Mouse (Mus musculus) brain, embryonic 14.5 days (tissue): ENCODE data around the gene Jam2.

Experiments
- CTCF ChIP-seq: fragments of 200-500 bp; IDR thresholded peaks from 2 replicates; pipeline ENCODE4 v1.5.1; 2012; ENCODE audit warnings: inconsistent platforms, mild to moderate bottlenecking, moderate library complexity, borderline replicate concordance; ENCODE audit not compliant: insufficient read depth, insufficient read length; ENCODE audit errors: extremely low read depth
- POLR2A ChIP-seq: fragments of 200-500 bp; IDR thresholded peaks from 2 replicates; pipeline ENCODE4 v1.6.1; 2012; ENCODE audit warnings: mild to moderate bottlenecking, inconsistent platforms, borderline replicate concordance; ENCODE audit not compliant: poor library complexity, insufficient read depth, insufficient read length, severe bottlenecking; ENCODE audit errors: extremely low read depth

- TF ChIP-seq CTCF (no peak), POLR2A (no peak)
Measured at GRCm38 (mm10) chr16:84737358-84737757, 36.6 kb upstream of the Jam2 start.
